Mouse (Mus musculus) intestine, embryonic 16.5 days (tissue): ENCODE measurements around the gene Olfr588-ps1. TPM values are rescaled to one million over a fixed set of nuclear protein-coding genes. Genes with fewer than 3 reads are reported as not detected.
"Not testable (repeated sequence)": the region's sequence is repeated elsewhere in the genome, so short reads cannot be mapped to it uniquely, and the experiment has no call there.

Source experiments
- ATAC-seq: fragments of 200-750 bp; cut with Nextera tagmentation; 2 replicates; pipeline ENCODE4 v1.8.0; 2017; ENCODE audit warnings: moderate TSS enrichment, moderate library complexity
- H3K27ac ChIP-seq: fragments of 300-500 bp; sonication (generic); 2 replicates; pipeline ENCODE4 v1.5.1; 2014; ENCODE audit warnings: mild to moderate bottlenecking, low read length
- H3K27me3 ChIP-seq: fragments of 300-500 bp; sonication (generic); replicated peaks from 2 replicates; pipeline ENCODE4 v1.6.1; 2014; ENCODE audit warnings: low read length, control low read depth, mixed read lengths; ENCODE audit not compliant: control insufficient read depth, insufficient read depth
- H3K36me3 ChIP-seq: fragments of 300-500 bp; sonication (generic); 2 replicates; pipeline ENCODE4 v1.6.1; 2014; ENCODE audit warnings: low read length, control low read depth; ENCODE audit not compliant: control insufficient read depth, insufficient read depth
- H3K4me1 ChIP-seq: fragments of 300-500 bp; sonication (generic); 2 replicates; pipeline ENCODE4 v1.6.1; 2014; ENCODE audit warnings: low read length, control low read depth, mixed read lengths; ENCODE audit not compliant: control insufficient read depth, insufficient read depth
- H3K4me2 ChIP-seq: fragments of 300-500 bp; sonication (generic); 2 replicates; pipeline ENCODE4 v1.6.1; 2014; ENCODE audit warnings: low read depth, low read length, control low read depth
- H3K4me3 ChIP-seq: fragments of 300-500 bp; sonication (generic); 2 replicates; pipeline ENCODE4 v1.5.1; 2014; ENCODE audit warnings: mild to moderate bottlenecking, low read length
- H3K9ac ChIP-seq: fragments of 300-500 bp; sonication (generic); 2 replicates; pipeline ENCODE4 v1.6.1; 2014; ENCODE audit warnings: low read depth, low read length
- H3K9me3 ChIP-seq: fragments of 300-500 bp; sonication (generic); 2 replicates; pipeline ENCODE4 v1.6.1; 2016; ENCODE audit warnings: low read length, control low read depth; ENCODE audit not compliant: control insufficient read depth
- WGBS: fragments of 180-500 bp; shearing (Covaris S2); extraction: QIAGEN DNeasy Blood & Tissue Kit; methylation state at CpG from one replicate; pipeline ENCODE4 v1.1.7; 2014; 5-methylcytosine and 5-hydroxymethylcytosine counted together
- polyA plus RNA-seq: library from polyadenylated mRNA; unstranded; fragments of >200 nt; fragmentation: Nextera tagmentation; extraction: Ambion mirVana; gene quantifications from 2 replicates; pipeline ENCODE4 v1.2.1, GENCODE M21; 2015

The Olfr588-ps1 gene
- polyA plus RNA-seq = not detected in 2 replicates

DNA sequence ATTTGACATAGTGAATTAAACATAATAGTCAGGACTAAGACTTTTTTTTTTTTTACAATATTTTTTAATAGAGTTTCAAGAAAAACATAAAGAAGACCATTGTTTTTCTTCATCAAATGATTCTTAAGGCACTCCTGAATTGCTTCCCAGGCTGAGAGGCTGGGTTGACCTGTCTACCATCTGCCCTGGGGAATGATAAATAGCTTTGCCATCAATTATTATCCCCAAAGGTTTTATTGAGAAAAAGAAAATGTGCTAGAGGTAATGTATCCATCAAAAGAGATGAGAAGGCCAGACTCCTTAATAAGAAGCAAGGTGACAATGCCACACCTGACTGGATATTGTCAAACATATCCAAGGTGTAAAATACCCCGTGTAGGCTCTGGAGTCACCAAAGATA lies at the start of gene Olfr588-ps1:
Olfr588-ps1 (plus strand) TSS at position 301 of the 400 bp plus-strand sequence.
- Histone ChIP-seq H3K27me3 (no peaks in the 10 kb centered on the region), H3K4me1 (no peaks in the 10 kb centered on the region), H3K9me3 (no peaks in the 10 kb centered on the region), H3K27ac (no peak within 1 kb of the TSS), H3K36me3 (no peaks in the 10 kb centered on the region), H3K4me2 (no peak within 1 kb of the TSS), H3K9ac (no peak within 1 kb of the TSS), H3K4me3 (no peak within 1 kb of the TSS)
- ATAC-seq = no peak
- 84% methylated on average over 1 of the region's 1 CpGs for WGBS

DNA sequence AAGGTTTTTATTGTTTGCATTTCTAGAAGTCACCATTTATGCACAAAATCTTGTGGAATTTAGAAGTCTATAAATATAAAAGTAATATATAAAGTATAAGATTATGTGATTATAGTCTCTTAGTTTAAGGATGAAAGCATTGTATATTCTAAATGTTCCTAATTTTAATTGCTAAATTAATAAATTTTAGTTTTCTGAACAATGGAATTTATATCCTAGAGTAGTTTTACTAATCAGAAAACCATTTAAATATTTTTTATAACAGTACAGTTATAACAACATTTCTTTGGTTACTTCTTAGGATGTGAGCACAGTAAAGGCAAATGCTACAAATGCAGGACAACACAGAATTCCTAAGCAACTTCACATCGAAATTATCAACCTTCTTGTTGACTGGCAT lies 43.3 kb upstream of the Olfr588-ps1 start, which contains the start of gene Olfr585:
Olfr585 (plus strand) TSS at position 301 of the 400 bp plus-strand sequence.
- H3K36me3 ChIP-seq = no peaks in the 10 kb centered on the region
- no peak for ATAC-seq
- H3K4me2 ChIP-seq = no peak within 1 kb of the TSS
- no peaks in the 10 kb centered on the region for H3K4me1 ChIP-seq
- no peak within 1 kb of the TSS for H3K9ac ChIP-seq
- no peak within 1 kb of the TSS for H3K27ac ChIP-seq
- WGBS = 83% methylated on average over 1 of the region's 1 CpGs
- no peak within 1 kb of the TSS for H3K4me3 ChIP-seq
- no peaks in the 10 kb centered on the region for H3K27me3 ChIP-seq
- no peaks in the 10 kb centered on the region for H3K9me3 ChIP-seq

DNA sequence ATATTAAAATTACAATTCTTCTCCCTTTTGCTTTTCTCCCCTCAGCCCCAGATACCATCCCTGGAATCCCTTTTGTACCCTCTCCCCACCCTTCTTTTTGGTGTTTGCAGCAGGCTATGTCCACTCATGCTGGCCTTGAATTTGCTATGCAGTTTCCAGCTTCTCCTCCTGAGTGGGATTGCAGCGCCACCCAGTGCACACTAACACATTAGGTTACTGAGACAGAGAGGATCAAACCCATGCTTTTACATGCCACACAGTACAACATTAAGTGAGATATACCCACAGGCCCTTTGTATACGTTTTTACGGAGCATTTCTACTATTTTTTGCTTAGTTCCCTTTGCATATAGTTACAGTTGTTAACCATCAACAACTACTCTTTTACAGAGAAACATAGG lies 21.3 kb upstream of the Olfr588-ps1 start:
- no peaks in the 10 kb centered on the region for H3K27me3 ChIP-seq
- H3K9ac ChIP-seq = no peak overlapping the region
- no peaks in the 10 kb centered on the region for H3K9me3 ChIP-seq
- WGBS = 53% methylated on average over 3 of the region's 3 CpGs
- H3K27ac ChIP-seq = no peak overlapping the region
- no peak for ATAC-seq
- no peaks in the 10 kb centered on the region for H3K4me1 ChIP-seq
- H3K4me2 ChIP-seq = no peak overlapping the region
- H3K4me3 ChIP-seq = no peak overlapping the region
- H3K36me3 ChIP-seq = no peaks in the 10 kb centered on the region

DNA sequence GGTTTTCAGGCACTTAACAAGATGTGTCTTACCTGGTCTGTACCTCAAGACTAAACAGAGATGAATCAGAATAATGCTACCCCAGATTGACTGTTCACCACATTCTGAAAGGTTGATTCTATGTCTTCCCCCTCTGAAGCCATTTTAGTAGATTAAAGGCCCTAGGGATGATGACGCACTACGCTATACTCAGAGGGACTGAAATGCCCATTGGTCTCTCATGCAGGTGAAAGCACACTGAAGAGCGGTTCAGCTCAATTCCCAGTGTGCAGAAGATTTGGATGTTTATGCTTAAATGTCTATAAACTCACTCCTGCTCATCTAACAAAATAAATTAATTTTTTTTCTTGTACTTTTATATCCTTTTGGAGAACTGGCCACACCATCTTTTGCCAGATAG lies 15.1 kb upstream of the Olfr588-ps1 start, which contains the start of gene Olfr586:
Olfr586 (minus strand) TSS at position 101 of the 400 bp plus-strand sequence.
- 89% methylated on average over 3 of the region's 3 CpGs for WGBS
- Histone ChIP-seq H3K9me3 (no peaks in the 10 kb centered on the region), H3K4me2 (no peak within 1 kb of the TSS), H3K4me3 (no peak within 1 kb of the TSS), H3K9ac (no peak within 1 kb of the TSS), H3K36me3 (no peaks in the 10 kb centered on the region), H3K27ac (no peak within 1 kb of the TSS), H3K27me3 (no peaks in the 10 kb centered on the region), H3K4me1 (no peaks in the 10 kb centered on the region)
- no peak for ATAC-seq

DNA sequence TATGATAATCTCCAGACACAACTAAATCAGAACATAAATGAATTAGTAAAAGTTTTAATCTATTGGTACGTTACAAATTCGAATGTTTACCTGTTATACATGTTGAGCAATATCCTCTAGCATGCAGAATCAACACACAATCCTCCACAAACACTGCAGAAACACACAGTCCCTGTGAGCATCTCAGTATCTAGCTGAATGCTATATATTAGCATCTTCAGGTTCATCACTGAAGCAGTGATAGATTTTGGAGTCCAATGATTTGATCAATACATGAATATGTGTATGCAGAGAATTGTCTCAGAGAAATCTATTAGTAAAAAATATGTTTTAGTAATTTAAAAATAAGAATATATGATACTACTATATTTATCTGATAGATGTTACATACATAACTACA lies 15.6 kb downstream of the Olfr588-ps1 start, which contains the start of gene Olfr589:
Olfr589 (minus strand) TSS at position 101 of the 400 bp plus-strand sequence.
- WGBS = 61% methylated on average over 2 of the region's 2 CpGs
- ATAC-seq = no peak
- Histone ChIP-seq H3K9me3 (no peaks in the 10 kb centered on the region), H3K4me3 (no peak within 1 kb of the TSS), H3K27me3 (no peaks in the 10 kb centered on the region), H3K9ac (no peak within 1 kb of the TSS), H3K27ac (no peak within 1 kb of the TSS), H3K4me2 (no peak within 1 kb of the TSS), H3K4me1 (no peaks in the 10 kb centered on the region), H3K36me3 (no peaks in the 10 kb centered on the region)

DNA sequence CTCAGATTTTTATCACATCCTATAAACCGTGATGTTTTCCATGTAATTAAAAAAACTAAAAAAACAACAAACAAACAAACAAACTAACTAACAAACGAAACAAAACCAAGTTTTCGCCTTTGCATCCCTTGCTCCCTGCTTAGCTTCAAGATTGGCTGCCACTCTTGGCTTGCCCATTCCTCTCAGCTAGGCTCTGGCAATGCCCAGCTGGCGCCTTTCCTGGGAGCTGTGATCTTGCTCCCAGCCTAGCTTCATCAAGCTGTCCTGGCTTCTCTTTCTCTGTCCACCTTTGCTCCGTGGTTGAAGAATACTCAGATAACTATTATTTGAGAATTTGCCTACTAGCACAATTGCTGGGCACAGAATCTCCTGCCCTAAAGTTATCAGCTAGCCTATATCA lies 29.0 kb downstream of the Olfr588-ps1 start:
- H3K9ac ChIP-seq = no peak overlapping the region
- WGBS = 80% methylated on average over 5 of the region's 5 CpGs
- no peaks in the 10 kb centered on the region for H3K4me1 ChIP-seq
- no peaks in the 10 kb centered on the region for H3K9me3 ChIP-seq
- H3K4me2 ChIP-seq = no peak overlapping the region
- H3K27me3 ChIP-seq = no peaks in the 10 kb centered on the region
- no peaks in the 10 kb centered on the region for H3K36me3 ChIP-seq
- no peak overlapping the region for H3K4me3 ChIP-seq
- H3K27ac ChIP-seq = no peak overlapping the region
- no peak for ATAC-seq

DNA sequence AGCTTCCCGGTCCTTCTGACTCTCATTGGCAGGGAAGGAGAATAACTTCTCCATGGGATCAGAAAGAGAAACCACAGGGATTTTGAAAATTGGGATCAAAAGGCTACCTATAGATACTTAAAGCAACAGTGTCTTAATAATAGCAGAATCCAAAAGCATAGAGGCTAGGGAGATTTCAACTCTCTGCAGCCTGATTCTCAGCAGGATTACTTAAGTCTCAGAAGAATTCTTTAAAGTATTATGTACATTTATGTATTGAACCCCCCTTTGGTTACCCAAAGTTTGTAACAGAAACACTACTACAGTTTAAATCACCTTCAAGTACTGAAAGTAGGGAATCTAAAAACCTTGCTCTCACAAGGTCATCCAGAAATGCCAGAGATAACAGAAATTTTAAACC lies 37.6 kb downstream of the Olfr588-ps1 start, which contains the start of gene Olfr591:
Olfr591 (minus strand) TSS at position 101 of the 400 bp plus-strand sequence.
- H3K27ac ChIP-seq = no peak within 1 kb of the TSS
- no peaks in the 10 kb centered on the region for H3K36me3 ChIP-seq
- H3K9ac ChIP-seq = no peak within 1 kb of the TSS
- no peak for ATAC-seq
- no peak within 1 kb of the TSS for H3K4me3 ChIP-seq
- peaks cover 7% of the 10 kb centered on the region; the same call in 1 of the 2 replicates for H3K9me3 ChIP-seq
- no peaks in the 10 kb centered on the region for H3K4me1 ChIP-seq
- no peaks in the 10 kb centered on the region for H3K27me3 ChIP-seq
- WGBS = 67% methylated on average over 1 of the region's 1 CpGs
- no peak within 1 kb of the TSS for H3K4me2 ChIP-seq

DNA sequence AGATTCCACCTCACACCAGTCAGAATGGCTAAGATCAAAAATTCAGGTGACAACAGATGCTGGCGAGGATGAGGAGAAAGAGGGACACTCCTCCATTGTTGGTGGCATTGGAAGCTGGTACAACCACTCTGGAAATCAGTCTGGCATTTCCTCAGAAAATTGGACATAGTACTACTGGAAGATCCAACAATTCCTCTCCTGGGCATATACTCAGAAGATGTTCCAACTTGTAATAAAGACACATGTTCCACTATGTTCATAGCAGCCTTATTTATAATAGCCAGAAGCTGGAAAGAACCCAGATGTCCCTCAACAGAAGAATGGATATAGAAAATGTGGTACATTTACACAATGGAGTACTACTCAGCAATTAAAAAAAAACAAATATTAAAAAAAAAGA lies 43.8 kb downstream of the Olfr588-ps1 start, which contains the start of gene Olfr592:
Olfr592 (plus strand) TSS at position 301 of the 400 bp plus-strand sequence.
- H3K4me3 ChIP-seq, H3K4me2 ChIP-seq, ATAC-seq, H3K27ac ChIP-seq, H3K27me3 ChIP-seq, H3K9me3 ChIP-seq, H3K36me3 ChIP-seq, H3K4me1 ChIP-seq, H3K9ac ChIP-seq: not testable (repeated sequence)
- 80% methylated on average over 1 of the region's 1 CpGs for WGBS
